Mouse (Mus musculus) MEL (cell line): ENCODE data around the gene Arf6.

ENCODE experiments used
- CTCF ChIP-seq, 3 experiments: IDR thresholded peaks in 2 of 3; conservative IDR thresholded peaks in 1 of 3; 2 replicates each; pipeline ENCODE4 v1.5.1; 2011 to 2012; ENCODE audit warnings: low read length in 3 of 3, low read depth in 2 of 3, mild to moderate bottlenecking in 2 of 3, improper control_type of control experiment in 1 of 3, inconsistent platforms in 1 of 3, mixed read lengths in 1 of 3, moderate library complexity in 1 of 3; ENCODE audit not compliant: control insufficient read depth in 1 of 3, insufficient read depth in 1 of 3, poor library complexity in 1 of 3, severe bottlenecking in 1 of 3
- GABPA ChIP-seq: IDR thresholded peaks from 2 replicates; pipeline ENCODE4 v1.6.1; 2012; ENCODE audit warnings: low read depth, mild to moderate bottlenecking, inconsistent platforms, low read length, improper control_type of control experiment, moderate library complexity
- GATA1 ChIP-seq: IDR thresholded peaks from 2 replicates; pipeline ENCODE4 v1.6.1; 2011; ENCODE audit warnings: low read depth, low read length, improper control_type of control experiment
- POLR2A ChIP-seq, 2 experiments: IDR thresholded peaks; 2 replicates each; pipeline ENCODE4 v1.6.1; 2011 to 2012; ENCODE audit warnings: low read length in 2 of 2, mild to moderate bottlenecking in 2 of 2, control low read depth in 1 of 2, improper control_type of control experiment in 1 of 2, low read depth in 1 of 2, moderate library complexity in 1 of 2; ENCODE audit not compliant: control insufficient read depth in 1 of 2, insufficient read depth in 1 of 2, poor library complexity in 1 of 2
- USF1 ChIP-seq: IDR thresholded peaks from 2 replicates; pipeline ENCODE4 v1.6.1; 2014; ENCODE audit warnings: low read depth, mild to moderate bottlenecking, inconsistent platforms, low read length, improper control_type of control experiment, moderate library complexity

- no peak for TF ChIP-seq POLR2A (IDR thresholded peaks at IDR 0.05; ENCODE audit: control insufficient read depth in 1 of 2, insufficient read depth in 1 of 2, low read depth in 1 of 2, low read length in 2 of 2, poor library complexity in 1 of 2)
- no peak for TF ChIP-seq USF1
- no peak for TF ChIP-seq GABPA
- no peak for TF ChIP-seq GATA1
- TF ChIP-seq CTCF (IDR thresholded peaks at IDR 0.05 in 2 of 3, conservative IDR thresholded peaks at IDR 0.05 in 1 of 3; ENCODE audit: control insufficient read depth in 1 of 3, insufficient read depth in 1 of 3, low read depth in 2 of 3, low read length in 3 of 3, poor library complexity in 1 of 3, severe bottlenecking in 1 of 3) = no peak
Measured at GRCm38 (mm10) chr12:69372731-69373331, 881 bp downstream of the Arf6 start.
